Mouse (Mus musculus): ENCODE results near the gene Cavin3.
"Not testable (repeated sequence)": the region's sequence is repeated elsewhere in the genome, so short reads cannot be mapped to it uniquely, and the experiment has no call there.

Cavin3 gene

DNA sequence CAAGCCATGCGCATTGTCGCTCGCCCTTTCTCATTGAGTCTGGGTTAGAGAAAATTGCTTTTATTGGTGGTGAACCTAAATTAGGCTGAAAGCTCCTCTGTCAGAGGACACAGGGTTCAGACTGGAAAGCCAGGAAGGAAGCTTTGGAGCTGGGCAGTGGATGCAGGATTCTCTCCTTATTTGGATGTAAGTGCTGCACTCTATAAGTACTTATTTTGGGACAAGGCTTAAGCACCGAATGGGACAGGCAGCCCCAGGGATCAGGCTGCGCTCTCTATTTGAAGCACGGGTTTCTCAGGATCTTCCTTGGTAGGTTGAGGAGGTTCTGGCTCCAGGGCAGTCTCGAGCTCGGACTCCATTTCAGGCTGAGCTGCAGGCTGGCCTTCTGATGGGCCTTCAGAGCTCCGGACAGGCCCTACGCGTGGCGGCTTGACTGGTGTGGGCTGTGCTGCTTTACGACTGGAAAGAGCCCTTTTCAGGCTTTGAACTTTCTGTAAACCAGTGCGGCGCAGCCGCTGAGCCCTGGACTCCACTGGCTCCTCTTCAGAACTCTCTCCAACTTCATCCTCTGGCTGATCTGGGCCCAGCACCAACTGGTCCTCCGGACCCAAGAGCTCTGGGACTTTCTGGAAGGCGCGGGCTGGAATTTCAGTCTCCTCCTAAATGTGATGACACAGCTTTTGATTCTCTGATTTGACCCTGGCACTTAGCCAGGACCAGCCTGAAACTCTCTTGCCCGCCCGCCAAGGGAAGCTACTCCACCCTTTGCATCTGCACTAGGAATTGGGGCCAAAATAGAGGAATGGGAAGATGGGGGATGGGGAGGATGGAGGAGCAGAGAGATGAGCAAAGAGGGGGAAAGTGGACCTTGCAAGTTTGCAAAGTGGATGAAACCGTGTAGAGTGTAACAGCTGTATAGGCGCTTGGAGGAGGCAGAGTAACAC lies 1.3 kb downstream of the Cavin3 start:
- no peak for DNase-seq (ENCODE audit: low spot score in 2 of 2)

DNA sequence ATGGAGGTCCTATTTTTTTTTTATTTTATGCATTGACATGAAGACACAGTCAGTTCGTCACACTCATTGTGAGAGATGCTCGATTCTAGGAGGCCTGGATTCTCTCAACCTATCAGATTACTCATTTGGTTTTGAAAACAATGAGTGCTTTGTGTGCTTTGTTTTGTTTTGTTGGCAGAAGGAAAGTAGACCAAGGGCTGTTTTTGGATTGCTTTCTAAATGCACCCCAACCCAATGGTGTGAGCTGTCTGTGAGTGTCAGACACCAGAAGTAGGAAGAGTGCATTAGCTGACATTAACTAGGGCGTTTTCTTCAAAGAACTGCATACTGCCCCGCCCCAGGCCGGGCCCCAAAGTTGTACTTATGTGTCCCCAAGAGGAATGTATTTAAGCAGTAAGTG lies 2.0 kb downstream of the Cavin3 start:
- no peak for DNase-seq (ENCODE audit: low spot score in 2 of 2)

DNA sequence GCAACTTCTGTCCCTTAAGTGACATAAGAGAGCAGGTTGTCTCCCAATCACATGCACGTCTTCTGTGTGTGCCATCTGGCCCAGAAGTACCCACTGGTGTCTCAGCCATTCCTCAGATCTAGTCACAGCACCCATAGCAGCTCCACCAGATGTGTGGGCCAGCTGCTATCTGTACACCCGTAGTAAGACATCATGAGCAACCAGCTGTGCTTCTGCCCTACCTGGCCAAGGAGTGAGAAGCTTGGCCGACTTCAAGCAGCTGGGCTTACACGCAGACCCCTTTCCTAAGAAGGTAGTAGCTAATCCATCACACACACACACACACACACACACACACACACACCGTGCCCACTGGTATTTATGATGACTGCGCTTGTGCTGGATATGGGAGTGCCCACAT lies 2.9 kb downstream of the Cavin3 start:
- DNase-seq (ENCODE audit: low spot score in 2 of 2) = no peak

DNA sequence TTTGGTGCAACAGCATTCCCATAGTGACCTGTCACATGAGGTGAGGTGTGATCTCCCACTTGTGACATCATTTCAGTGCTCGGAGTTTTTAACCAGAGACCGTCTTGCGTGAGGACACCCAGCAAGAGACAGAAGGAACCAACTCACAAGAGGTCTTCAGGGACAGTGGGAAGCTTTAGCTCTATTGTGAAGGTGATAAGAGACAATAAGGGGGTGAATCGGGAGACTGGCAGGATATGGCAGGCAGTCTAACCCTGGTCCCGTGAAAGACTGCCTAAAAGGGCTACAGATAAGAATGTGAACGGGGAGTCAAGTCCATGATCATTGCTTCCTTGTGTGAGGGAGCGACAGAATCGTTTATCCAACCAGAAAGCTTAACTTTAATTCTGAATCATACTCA lies 3.8 kb downstream of the Cavin3 start:
- no peak for DNase-seq (ENCODE audit: low spot score in 2 of 2)

DNA sequence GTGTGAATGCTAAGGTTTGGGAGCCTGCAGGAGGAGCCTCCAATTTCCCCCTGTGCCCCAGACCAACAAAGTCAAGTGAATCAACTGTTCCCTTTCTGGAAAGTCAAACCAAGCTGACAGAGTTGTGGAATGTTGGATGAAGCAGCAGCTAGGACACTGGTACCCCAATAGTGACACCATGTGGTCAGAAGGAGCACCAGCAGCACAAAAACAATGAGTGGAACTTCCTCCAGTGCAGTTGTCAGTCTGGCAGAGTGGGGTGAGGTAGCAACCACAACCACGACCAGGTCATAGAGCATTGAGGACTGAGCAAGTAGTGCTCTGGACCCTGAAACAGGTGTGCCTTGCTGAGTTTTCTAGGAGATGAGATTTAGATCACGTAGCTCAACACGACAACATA lies 4.3 kb downstream of the Cavin3 start:
- DNase-seq (ENCODE audit: low spot score in 2 of 2) = peak; percentile 32 to 44

DNA sequence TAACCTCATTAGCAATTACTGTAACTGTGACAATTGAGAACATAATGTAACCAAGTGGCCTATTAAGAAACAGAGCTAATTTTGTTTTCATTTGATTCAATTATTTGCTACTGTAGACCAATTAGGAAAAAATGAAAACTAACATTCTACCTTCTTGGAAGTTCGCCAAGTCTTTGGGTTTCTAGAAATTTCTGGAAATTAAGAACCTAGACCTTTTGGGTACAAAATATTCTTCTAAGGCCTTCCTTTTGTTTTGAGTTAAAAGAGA lies 4.7 kb downstream of the Cavin3 start:
- DNase-seq (ENCODE audit: low spot score in 2 of 2) = no peak

DNA sequence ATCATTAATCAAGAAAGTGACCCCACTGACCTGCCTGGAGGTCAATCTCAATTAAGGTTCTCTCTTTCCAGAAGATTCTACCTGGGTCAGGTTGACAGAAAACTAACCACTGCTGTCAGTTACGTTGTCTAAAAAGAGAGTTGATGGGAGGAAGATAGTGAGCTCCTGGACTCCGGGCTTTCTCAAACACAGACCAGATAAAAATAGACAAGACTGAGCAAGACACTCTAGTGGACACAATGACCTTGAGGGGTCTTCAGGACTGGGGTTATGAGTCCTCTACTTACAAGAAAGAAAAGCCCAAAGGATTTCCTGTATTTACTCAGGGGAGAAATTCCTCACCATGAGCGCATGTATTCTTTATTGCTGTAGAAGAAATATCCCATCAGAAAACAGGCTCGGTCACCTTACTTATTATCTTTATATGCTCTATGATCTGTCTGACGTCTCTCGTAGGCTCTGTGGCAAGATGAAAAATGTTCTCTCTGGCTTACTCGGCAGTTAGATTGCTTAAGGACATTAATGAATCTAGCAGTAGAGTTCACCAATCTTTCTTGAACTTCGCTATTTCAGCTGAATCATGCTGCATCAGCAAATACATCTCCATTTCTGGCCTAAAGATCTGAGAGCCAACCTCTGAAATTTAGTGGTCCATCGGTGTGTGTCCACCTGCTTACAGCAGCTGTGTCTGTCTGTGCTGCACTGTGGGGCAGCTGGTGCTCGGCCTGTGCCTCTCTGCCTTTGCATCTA lies 5.2 kb downstream of the Cavin3 start:
- DNase-seq (ENCODE audit: low spot score in 2 of 2) = no peak

DNA sequence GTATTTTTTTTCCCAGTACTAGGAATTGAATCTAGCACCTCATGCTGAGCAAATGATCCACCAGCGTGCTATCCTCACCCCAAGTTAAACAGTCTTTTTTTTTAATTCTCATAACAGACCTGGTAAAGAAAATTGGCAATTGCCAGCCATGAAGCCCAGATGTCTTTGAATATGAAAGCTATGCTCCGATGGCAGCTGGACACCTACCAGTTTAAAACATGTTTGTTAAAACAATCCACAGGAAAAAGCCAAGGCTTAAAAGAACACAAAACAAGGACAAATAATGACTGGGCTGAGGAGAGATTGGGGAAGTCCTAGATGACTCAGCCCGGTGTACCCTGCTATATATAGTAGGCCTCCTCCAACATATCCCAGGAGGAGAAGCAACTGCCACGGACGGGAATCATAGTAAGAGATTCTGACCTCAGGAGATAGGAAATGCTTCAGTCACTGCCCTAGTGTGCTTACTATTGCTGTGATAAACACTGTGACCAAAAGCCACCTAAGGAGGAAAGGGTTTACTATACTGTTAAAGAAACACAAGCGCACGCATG lies 6.6 kb downstream of the Cavin3 start:
- no peak for DNase-seq (ENCODE audit: low spot score in 2 of 2)

DNA sequence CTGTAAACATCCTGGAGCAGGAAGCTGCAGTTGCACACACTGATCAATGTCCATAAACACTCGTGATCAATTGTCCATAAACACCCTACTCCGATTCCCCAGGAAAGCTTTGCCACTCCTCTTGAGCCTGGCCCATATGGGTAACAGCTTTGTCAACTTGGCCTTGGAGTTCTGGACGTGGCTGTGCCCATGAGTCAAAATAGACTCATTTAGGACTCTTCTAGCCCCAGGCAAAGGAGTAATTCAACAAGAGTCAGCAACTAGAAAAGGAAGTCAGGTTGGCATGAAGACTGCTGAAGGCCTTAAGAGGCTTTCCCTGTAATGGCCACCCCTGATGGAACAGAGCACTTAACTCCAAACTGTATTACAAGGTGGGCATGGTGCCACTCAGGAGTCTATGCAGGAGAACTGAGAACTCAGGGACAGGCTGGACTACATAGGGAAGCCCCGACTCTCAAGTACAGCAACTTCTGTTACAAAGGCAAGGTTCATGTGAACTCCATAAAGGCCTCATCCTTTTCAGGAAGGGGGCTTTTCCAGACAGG lies 7.3 kb downstream of the Cavin3 start:
- DNase-seq (ENCODE audit: low spot score in 2 of 2) = no peak

DNA sequence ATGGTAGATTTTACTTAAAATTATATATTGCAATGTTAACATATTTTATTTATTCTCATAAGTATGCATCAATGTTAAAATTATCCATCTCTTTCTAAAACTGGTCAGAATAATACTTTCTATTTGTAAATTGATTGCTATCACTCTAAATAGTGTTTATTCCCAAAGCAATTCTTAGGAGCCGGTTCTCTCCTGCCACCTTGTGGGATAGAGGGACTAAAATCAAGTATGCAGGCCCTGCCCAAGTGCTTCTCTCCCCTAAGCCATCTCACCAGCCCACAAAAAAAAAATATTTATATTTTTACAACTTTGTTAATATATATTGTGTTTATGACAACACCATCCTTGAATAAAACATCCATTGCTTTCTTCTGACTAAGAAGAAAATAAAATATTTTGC lies 9.5 kb downstream of the Cavin3 start:
- DNase-seq (ENCODE audit: low spot score in 2 of 2) = no peak

DNA sequence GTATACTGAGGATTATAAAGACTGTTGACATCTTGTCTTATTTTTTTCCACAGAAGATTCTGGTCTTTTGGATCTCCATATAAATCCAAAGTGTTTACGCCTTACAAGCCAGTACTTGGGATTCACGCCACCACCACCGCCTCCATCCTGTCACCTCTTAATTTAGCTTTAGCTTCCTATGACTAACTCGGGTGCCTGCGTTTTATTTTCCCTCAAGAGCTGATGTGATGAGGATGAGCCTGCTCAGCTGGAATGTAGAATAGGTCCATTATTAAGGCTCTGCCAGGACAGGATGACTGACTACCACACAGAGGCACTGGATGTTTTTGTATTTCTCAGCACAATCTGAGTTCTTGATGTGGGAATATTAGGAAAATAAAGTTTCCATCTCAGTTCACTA lies 16.6 kb downstream of the Cavin3 start:
- peak; percentile 33 to 47 for DNase-seq (ENCODE audit: low spot score in 2 of 2)

DNA sequence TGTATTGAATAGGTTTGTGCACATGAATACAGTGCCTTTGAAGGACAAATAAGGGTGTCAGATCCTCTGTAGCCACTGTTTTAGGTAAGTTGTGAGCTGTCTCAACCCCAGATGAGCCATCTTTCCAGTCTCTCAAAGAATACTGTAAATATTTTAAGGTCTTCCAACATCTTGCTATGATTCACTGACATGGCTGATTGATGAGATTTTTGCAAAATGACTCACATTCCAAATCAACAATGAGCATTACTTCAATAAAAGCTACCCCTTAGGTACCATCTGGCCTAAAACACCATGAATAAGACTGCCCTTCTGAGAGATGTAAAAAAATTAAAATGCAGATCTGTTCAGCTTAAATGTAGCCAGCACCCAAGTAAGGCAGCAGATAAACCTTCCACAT lies 23.6 kb downstream of the Cavin3 start:
- DNase-seq (ENCODE audit: low spot score in 2 of 2) = no peak

DNA sequence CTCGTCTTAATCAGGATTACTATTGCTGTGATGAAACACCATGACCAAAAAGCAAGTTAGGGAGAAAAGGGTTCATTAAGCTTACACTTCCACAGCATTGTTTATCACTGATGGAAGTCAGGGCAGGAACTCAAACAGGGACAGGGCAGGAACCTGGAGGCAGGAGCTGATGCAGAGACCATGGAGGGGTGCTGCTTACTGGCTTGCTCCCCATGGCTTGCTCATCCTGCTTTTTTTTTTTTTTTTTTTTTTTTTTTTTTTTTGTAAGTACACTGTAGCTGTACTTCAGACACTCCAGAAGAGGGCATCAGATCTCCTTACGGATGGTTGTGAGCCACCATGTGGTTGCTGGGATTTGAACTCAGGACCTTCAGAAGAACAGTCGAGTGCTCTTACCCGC lies 28.8 kb downstream of the Cavin3 start:
- DNase-seq (ENCODE audit: low spot score in 2 of 2) = not testable (repeated sequence)

DNA sequence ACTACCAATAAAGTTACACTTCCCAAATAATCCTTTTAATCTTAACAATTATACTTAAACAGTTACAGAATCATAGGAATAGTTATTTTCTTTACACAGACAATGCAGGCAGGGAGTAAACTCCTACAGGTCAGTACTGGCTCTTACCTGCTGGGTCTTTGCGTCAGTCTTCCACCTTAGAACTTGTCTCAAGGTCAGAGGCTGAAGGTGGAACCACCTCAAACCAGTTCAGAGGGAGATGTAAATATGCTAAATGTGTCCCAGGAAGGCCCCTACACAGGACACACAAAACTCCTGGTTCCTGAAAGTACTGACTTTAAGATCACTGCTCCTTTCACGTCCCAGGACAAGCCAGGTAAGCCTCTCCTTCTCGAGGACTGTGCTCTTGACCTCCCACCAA lies 37.0 kb downstream of the Cavin3 start:
- no peak for DNase-seq (ENCODE audit: low spot score in 2 of 2)

DNA sequence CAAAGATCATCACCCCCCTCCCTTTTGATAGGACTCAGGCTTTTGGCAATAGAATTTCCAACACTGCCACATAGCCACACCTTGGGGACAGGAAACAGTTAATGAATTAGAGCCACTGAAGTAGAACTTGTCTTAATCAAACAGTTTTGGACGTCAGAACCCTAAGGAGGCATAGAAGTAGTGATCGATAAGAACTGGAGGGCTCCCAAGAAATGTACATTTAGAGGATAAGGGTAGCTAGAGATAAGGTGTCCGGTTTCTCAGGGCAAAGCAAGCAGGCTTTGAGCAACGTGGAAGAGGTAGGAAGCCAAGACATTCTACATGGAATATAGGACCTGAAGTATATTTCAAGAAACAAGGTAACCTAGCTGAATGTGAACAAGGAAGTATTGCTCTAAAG lies 40.7 kb downstream of the Cavin3 start:
- DNase-seq (ENCODE audit: low spot score in 2 of 2) = no peak

DNA sequence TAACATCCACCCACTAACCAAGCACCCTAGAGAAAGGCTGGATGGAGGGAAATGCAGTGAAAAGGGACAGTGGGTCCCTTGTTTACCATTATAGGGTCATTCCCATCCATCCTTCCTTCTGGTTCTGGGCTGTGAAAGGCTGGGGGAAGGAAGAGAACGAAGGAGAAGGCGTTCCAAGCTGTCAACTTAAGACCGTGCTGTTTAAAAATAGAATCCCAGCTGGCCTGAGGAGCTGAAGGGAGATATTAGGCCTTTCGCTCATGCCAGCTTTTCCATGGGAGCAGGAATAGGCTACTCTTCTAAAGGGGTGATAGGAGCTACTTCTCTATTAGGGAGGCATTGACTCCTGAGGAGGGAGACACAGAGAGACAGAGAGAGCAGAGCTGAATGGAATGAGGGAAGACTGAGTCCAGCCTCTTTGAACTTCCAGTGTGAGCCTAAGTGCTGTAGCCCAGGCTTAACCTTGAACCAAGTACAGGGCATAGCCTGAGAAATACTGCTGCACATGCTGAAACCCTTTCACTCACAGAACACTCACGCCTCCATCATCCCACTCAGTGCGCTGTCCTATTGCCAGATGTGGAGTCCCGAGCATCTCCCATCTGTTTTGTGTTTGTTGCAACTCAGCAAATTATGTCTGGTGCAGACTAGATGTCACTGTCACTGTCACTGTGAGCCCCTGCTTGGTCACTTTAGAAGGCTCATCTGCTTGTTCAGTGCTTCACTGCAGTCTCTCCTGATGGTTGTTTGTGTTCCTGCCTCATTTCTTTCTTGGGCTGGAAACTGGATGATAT lies 43.9 kb downstream of the Cavin3 start:
- DNase-seq (ENCODE audit: low spot score in 2 of 2) = no peak

DNA sequence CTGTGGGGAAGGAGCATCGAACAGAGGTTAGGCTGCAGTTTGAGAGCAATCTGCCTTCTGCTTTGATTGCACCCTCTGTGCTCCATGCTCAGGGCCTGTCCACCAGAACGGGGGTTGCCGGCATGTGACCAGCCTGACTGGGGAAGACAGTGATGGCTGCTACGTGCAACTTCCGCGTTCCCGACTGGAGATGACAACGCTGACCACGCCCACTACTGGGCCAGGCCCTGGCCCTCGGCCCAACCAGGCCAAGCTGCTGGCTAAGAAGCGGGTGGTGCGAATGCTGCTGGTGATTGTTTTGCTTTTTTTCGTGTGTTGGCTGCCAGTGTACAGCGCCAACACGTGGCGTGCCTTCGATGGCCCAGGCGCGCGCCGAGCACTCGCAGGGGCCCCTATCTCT lies 47.3 kb downstream of the Cavin3 start:
- no peak for DNase-seq (ENCODE audit: low spot score in 2 of 2)

DNA sequence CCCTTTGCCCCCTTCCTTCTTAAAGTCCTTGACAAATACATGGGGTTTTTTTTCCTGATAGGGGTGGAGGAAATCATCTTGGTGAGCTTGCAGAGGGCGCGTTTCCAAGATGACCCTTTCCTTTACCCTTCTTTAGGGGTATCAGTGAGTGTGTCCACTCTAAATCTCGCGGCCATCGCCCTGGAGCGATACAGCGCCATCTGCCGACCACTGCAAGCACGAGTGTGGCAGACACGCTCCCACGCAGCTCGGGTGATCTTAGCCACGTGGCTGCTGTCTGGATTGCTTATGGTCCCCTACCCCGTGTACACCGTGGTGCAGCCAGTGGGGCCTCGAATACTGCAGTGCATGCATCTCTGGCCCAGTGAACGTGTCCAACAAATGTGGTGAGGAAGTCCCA lies 48.2 kb downstream of the Cavin3 start:
- DNase-seq (ENCODE audit: low spot score in 2 of 2) = no peak

DNA sequence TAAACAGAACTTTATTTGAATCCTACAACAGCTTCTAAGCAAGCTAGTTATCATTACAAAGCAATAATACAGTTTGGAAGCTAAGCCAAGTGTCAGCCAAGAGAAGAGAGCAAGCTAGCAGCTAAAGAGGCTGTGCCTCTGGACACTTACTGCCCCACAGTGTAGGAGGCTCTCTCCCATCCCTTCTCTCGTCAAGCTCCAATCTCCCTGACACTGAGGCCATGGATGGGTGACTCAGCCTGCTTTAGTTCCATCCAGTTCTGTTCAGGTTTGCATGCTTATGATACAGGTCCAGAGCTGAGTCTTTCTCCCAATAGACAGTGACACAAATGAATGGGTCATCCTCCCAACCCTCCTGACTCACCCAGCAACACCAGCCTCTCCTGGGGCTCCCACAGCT lies 50.0 kb downstream of the Cavin3 start:
- no peak for DNase-seq (ENCODE audit: low spot score in 2 of 2)
